ENCODE assay signal across 8 mouse cellular contexts in genomic region chr17:65872652-65873051, GRCm38 (mm10). TPM values are rescaled to one million over a fixed set of nuclear protein-coding genes. Genes with fewer than 3 reads are reported as not detected.
DNase-seq lines count a peak whose midpoint lies in the region; ATAC-seq and TF ChIP-seq lines count a peak whose summit lies in the region.

No protein-coding gene starts in this region.

- TF ChIP-seq EP300 in heart, postnatal 0 days (IDR thresholded peaks at IDR 0.05; ENCODE audit: low read depth), result no peak

- H3K4me1 ChIP-seq in cerebellum, adult 2 months (ENCODE audit: control insufficient read depth, insufficient read depth, low read length), result peaks cover 24% of the 10 kb centered on the region
- H3K4me1 ChIP-seq in heart, postnatal 0 days (ENCODE audit: control insufficient read depth, insufficient read depth), result no peaks in the 10 kb centered on the region
- 0 out of 2 replicates have a peak, but pooled peaks cover 5% of the 10 kb centered on the region for H3K4me1 ChIP-seq in limb, embryonic 11.5 days (ENCODE audit: control insufficient read depth, insufficient read depth, low read length)
- H3K4me1 ChIP-seq in midbrain, embryonic 15.5 days, result peaks cover 16% of the 10 kb centered on the region

- H3K9ac ChIP-seq in heart, postnatal 0 days (replicated peaks; ENCODE audit: low read depth, low read length), result no peak overlapping the region
- no peak overlapping the region for H3K9ac ChIP-seq in limb, embryonic 11.5 days (ENCODE audit: low read length)
- H3K9ac ChIP-seq in midbrain, embryonic 15.5 days, result no peak overlapping the region

- no peak overlapping the region for H3K4me3 ChIP-seq in layer of hippocampus, adult 2 months
- H3K4me3 ChIP-seq in cerebellum, adult 2 months (replicated peaks; ENCODE audit: insufficient read depth, low read depth, low read length), result no peak overlapping the region
- no peak overlapping the region for H3K4me3 ChIP-seq in heart, postnatal 0 days (ENCODE audit: low read depth, low read length)
- H3K4me3 ChIP-seq in limb, embryonic 11.5 days (ENCODE audit: low read depth, low read length), result no peak overlapping the region
- no peak overlapping the region for H3K4me3 ChIP-seq in midbrain, embryonic 15.5 days

- H3K36me3 ChIP-seq in heart, postnatal 0 days (replicated peaks; ENCODE audit: control insufficient read depth, insufficient read depth, low read length), result no peaks in the 10 kb centered on the region; the same call in 1 of the 2 replicates
- H3K36me3 ChIP-seq in limb, embryonic 11.5 days (ENCODE audit: control insufficient read depth, insufficient read depth, low read length), result no peaks in the 10 kb centered on the region
- no peaks in the 10 kb centered on the region for H3K36me3 ChIP-seq in midbrain, embryonic 15.5 days (replicated peaks)

- peak; percentile 60 for ATAC-seq in heart, postnatal 0 days (ENCODE audit: insufficient read depth, low read depth)
- no peak for ATAC-seq in limb, embryonic 11.5 days (ENCODE audit: insufficient number of reproducible peaks, low FRiP score, low TSS enrichment, low read depth)
- 0 out of 2 replicates have a peak, but pooled peaks have one; percentile 28 for ATAC-seq in midbrain, embryonic 15.5 days (replicated peaks)

- no peaks in the 10 kb centered on the region for H3K27me3 ChIP-seq in cerebellum, adult 2 months (ENCODE audit: control insufficient read depth, insufficient read depth, low read length)
- no peaks in the 10 kb centered on the region for H3K27me3 ChIP-seq in heart, postnatal 0 days (ENCODE audit: control insufficient read depth, insufficient read depth, low read length)
- H3K27me3 ChIP-seq in limb, embryonic 11.5 days (ENCODE audit: control insufficient read depth, insufficient read depth, low read length), result no peaks in the 10 kb centered on the region
- no peaks in the 10 kb centered on the region for H3K27me3 ChIP-seq in midbrain, embryonic 15.5 days (replicated peaks)

- WGBS in cerebellum, adult 2 months, result 39% methylated on average over 6 of the region's 6 CpGs
- 46% methylated on average over 6 of the region's 6 CpGs for WGBS in heart, postnatal 0 days
- WGBS in limb, embryonic 11.5 days, result 43% methylated on average over 6 of the region's 6 CpGs
- 26% methylated on average over 6 of the region's 6 CpGs for WGBS in midbrain, embryonic 15.5 days

- peak overlapping the region; percentile 52 for H3K27ac ChIP-seq in layer of hippocampus, adult 2 months
- no peak overlapping the region for H3K27ac ChIP-seq in cerebellum, adult 2 months (ENCODE audit: insufficient read depth, low read length)
- H3K27ac ChIP-seq in heart, postnatal 0 days (ENCODE audit: low read depth), result no peak overlapping the region
- no peak overlapping the region for H3K27ac ChIP-seq in limb, embryonic 11.5 days (replicated peaks; ENCODE audit: low read depth, low read length)
- no peak overlapping the region for H3K27ac ChIP-seq in midbrain, embryonic 15.5 days

- DNase-seq in layer of hippocampus, adult 2 months (ENCODE audit: low spot score in 2 of 2), result no peak
- DNase-seq in layer of hippocampus, postnatal 25 days (ENCODE audit: extremely low spot score in 1 of 2, low spot score in 1 of 2), result no peak
- DNase-seq in cerebellum, adult 2 months, result peak; percentile 56 to 61
- DNase-seq in heart, postnatal 0 days (ENCODE audit: low spot score), result peak; percentile 18
- DNase-seq in limb, embryonic 11.5 days (ENCODE audit: low spot score), result peak; percentile 61
- peak; percentile 83 for DNase-seq in thymus, postnatal 14 days
- no peak for DNase-seq in urinary bladder, postnatal 10 days (ENCODE audit: low spot score)

- no peak overlapping the region for H3K4me2 ChIP-seq in heart, postnatal 0 days (ENCODE audit: low read depth, low read length)
- no peak overlapping the region for H3K4me2 ChIP-seq in limb, embryonic 11.5 days (ENCODE audit: low read depth, severe bottlenecking)
- no peak overlapping the region for H3K4me2 ChIP-seq in midbrain, embryonic 15.5 days

- TF ChIP-seq CTCF in layer of hippocampus, adult 2 months (conservative IDR thresholded peaks at IDR 0.05), result peak; percentile 74
- peak; percentile 64; the same call in 1 of the 2 replicates for TF ChIP-seq CTCF in cerebellum, adult 2 months (IDR thresholded peaks at IDR 0.05; ENCODE audit: borderline replicate concordance, insufficient read depth, low read depth, low read length)
- TF ChIP-seq CTCF in heart, postnatal 0 days (IDR thresholded peaks at IDR 0.05; ENCODE audit: low read depth), result peak; percentile 54

- TF ChIP-seq POLR2A in cerebellum, adult 2 months (IDR thresholded peaks at IDR 0.05; ENCODE audit: borderline replicate concordance, insufficient read depth, low read length), result no peak

- no peaks in the 10 kb centered on the region for H3K9me3 ChIP-seq in heart, postnatal 0 days (replicated peaks; ENCODE audit: control insufficient read depth, low read length)
- no peaks in the 10 kb centered on the region for H3K9me3 ChIP-seq in limb, embryonic 11.5 days (ENCODE audit: control insufficient read depth, low read length)
- no peaks in the 10 kb centered on the region for H3K9me3 ChIP-seq in midbrain, embryonic 15.5 days

RNA-seq across cellular contexts. Expression of gene Ralbp1, which starts 12.9 kb away (rescaled TPM):
- 10 to 100 TPM; 54.2 to 56.8 TPM for total RNA-seq in layer of hippocampus, adult 2 months (2021)
- 10 to 100 TPM; 47.2 to 53.5 TPM for total RNA-seq in layer of hippocampus, postnatal 25 days (2021)
- 44.9 and 48.5 TPM in 2 replicates for polyA plus RNA-seq in cerebellum, adult 2 months (2012; rRNA removed)
- 37.9 and 38.6 TPM in 2 replicates for total RNA-seq in heart, postnatal 0 days (2014; rRNA removed; ENCODE audit: low replicate concordance)
- polyA plus RNA-seq in heart, postnatal 0 days (2015; fragmentation: Nextera tagmentation; extraction: Ambion mirVana), result 39.0 and 45.8 TPM in 2 replicates
- polyA plus RNA-seq in limb, embryonic 11.5 days (2014; fragmentation: Nextera tagmentation; extraction: Ambion mirVana), result 52.6 and 55.2 TPM in 2 replicates
- 57.6 and 67.4 TPM in 2 replicates for polyA plus RNA-seq in midbrain, embryonic 15.5 days (2015; fragmentation: Nextera tagmentation; extraction: Ambion mirVana)

Comparison
In these comparisons a context has a peak if more than half of its experiments do, and no peak if none do; other contexts are left out.
1. DNase-seq: peak in cerebellum, adult 2 months (2 of 2), heart, postnatal 0 days (single experiment), limb, embryonic 11.5 days (single experiment) and thymus, postnatal 14 days (single experiment); none in layer of hippocampus, adult 2 months (0 of 2), layer of hippocampus, postnatal 25 days (0 of 2) and urinary bladder, postnatal 10 days (single experiment).
2. Peak in every context shown above with its lines, with median percentiles within 50 percentile points of each other: CTCF ChIP-seq.